Mouse (Mus musculus) cerebellum, adult 11-12 months (tissue): ENCODE measurements at regions not wholly inside any gene's neighbourhood (a gene's known extent, or its start where the extent isn't known, plus 50 kb on each side); places are given as distances from the start of the nearest gene placed in this dataset.

Source experiments
- DNase-seq: peaks from one replicate; pipeline ENCODE4 v3.0.0; 2022

GRCm38 (mm10) chr17:51683318-51683717, 149.8 kb downstream of the Satb1 start:
- DNase-seq = no peak

GRCm38 (mm10) chr17:51682368-51682767, 150.7 kb downstream of the Satb1 start:
- no peak for DNase-seq

- DNase-seq = no peak
Measured at GRCm38 (mm10) chr17:51677451-51677850, 155.6 kb downstream of the Satb1 start.

- no peak for DNase-seq
Measured at GRCm38 (mm10) chr17:51658408-51658807, 174.7 kb downstream of the Satb1 start.

- DNase-seq = no peak
Measured at GRCm38 (mm10) chr17:51653881-51654280, 179.2 kb downstream of the Satb1 start.

- no peak for DNase-seq
Measured at GRCm38 (mm10) chr17:51651880-51652279, 181.2 kb downstream of the Satb1 start.

GRCm38 (mm10) chr17:51649213-51649815, 183.8 kb downstream of the Satb1 start:
- no peak for DNase-seq

- DNase-seq = no peak
Measured at GRCm38 (mm10) chr17:51646416-51646815, 186.7 kb downstream of the Satb1 start.

- no peak for DNase-seq
Measured at GRCm38 (mm10) chr17:51645866-51646265, 187.2 kb downstream of the Satb1 start.

GRCm38 (mm10) chr17:51642682-51643081, 190.4 kb downstream of the Satb1 start:
- no peak for DNase-seq

- no peak for DNase-seq
Measured at GRCm38 (mm10) chr17:51635913-51636312, 197.2 kb downstream of the Satb1 start.

- DNase-seq = no peak
Measured at GRCm38 (mm10) chr17:51631574-51631973, 201.5 kb downstream of the Satb1 start.

GRCm38 (mm10) chr17:51620528-51620927, 212.6 kb downstream of the Satb1 start:
- no peak for DNase-seq

- no peak for DNase-seq
Measured at GRCm38 (mm10) chr17:51585263-51585662, 247.8 kb downstream of the Satb1 start.

- DNase-seq = no peak
Measured at GRCm38 (mm10) chr17:51583984-51584880, 248.9 kb downstream of the Satb1 start.

GRCm38 (mm10) chr17:51583277-51583676, 249.8 kb downstream of the Satb1 start:
- DNase-seq = no peak

GRCm38 (mm10) chr17:51555854-51556253, 277.2 kb downstream of the Satb1 start:
- no peak for DNase-seq

GRCm38 (mm10) chr17:51554446-51554845, 278.6 kb downstream of the Satb1 start:
- no peak for DNase-seq

- no peak for DNase-seq
Measured at GRCm38 (mm10) chr17:51552277-51553015, 280.6 kb downstream of the Satb1 start.

- DNase-seq = peak; percentile 13
Measured at GRCm38 (mm10) chr17:51546999-51547398, 286.1 kb downstream of the Satb1 start.

- DNase-seq = no peak
Measured at GRCm38 (mm10) chr17:51542544-51542943, 290.5 kb downstream of the Satb1 start.

- DNase-seq = no peak
Measured at GRCm38 (mm10) chr17:51534678-51535077, 298.4 kb downstream of the Satb1 start.

GRCm38 (mm10) chr17:51534270-51534669, 298.8 kb downstream of the Satb1 start:
- DNase-seq = no peak

- DNase-seq = no peak
Measured at GRCm38 (mm10) chr17:51528161-51528560, 304.9 kb downstream of the Satb1 start.
